Mouse (Mus musculus): ENCODE measurements at regions not wholly inside any gene's neighbourhood (a gene's known extent, or its start where the extent isn't known, plus 50 kb on each side); places are given as distances from the start of the nearest gene placed in this dataset.
A peak's percentile ranks its signal among the peaks of the same experiment; 100 is the strongest.

DNA sequence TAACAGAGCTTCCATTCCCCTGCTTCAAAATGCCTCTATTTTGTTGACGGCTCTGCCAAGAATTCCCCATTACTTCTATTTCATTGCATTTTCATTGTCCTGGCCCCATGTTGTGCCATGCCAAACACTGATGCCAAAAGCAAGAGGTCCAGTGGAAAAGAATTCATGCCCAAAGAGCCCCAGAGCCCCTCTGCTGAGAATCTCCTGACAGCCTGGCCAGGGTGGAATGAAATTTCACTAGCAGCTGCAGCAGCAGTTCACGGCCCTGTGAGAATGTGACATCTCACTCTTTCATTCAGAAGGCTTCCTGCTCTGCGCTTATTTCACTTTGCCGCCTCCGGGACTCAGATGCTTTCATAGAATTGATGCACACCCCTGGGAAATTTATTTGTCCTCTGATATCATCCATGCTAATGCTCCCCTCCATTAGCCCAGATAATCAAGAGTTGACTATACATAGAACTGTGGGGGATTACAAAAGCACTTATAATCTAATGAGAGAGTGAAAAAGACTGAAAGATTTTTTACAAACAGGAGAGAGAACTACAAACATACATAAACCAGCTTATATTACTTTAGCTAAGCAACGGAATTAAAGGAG lies 911.7 kb upstream of the Map3k7 start:
- Histone ChIP-seq H3K27me3 (replicated peaks) (no peaks in the 10 kb centered on the region), H3K27ac (no peak overlapping the region), H3K4me1 (replicated peaks) (no peaks in the 10 kb centered on the region), H3K4me3 (replicated peaks) (no peak overlapping the region), H3K9me3 (no peaks in the 10 kb centered on the region), H3K4me2 (replicated peaks) (no peak overlapping the region), H3K36me3 (no peaks in the 10 kb centered on the region), H3K9ac (no peak overlapping the region)
- ATAC-seq = no peak
- WGBS = 74% methylated on average over 6 of the region's 6 CpGs

DNA sequence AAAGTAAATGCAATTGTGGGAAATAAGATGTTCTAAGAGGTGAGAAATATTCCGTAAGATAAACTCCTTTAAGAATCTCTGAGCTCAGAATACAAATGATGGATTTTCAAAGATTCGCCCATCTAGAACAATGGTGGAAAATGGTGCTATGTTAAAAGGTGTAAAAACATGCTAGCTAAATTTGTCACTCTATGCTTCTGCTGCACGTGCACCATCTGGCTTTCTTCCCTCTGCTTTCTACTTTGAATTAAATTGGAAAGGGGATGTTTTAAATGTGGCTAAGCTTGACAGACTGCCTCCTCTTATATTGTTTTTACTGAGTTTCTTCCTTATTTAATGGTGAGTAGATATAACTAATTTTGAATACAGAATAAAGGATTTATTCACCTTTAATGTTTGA lies 887.7 kb upstream of the Map3k7 start:
- Histone ChIP-seq H3K27ac (no peak overlapping the region), H3K36me3 (no peaks in the 10 kb centered on the region), H3K4me2 (replicated peaks) (no peak overlapping the region), H3K4me3 (replicated peaks) (no peak overlapping the region), H3K9ac (no peak overlapping the region), H3K27me3 (replicated peaks) (no peaks in the 10 kb centered on the region), H3K4me1 (replicated peaks) (no peaks in the 10 kb centered on the region), H3K9me3 (no peaks in the 10 kb centered on the region)
- no peak for ATAC-seq
- 85% methylated on average over 3 of the region's 3 CpGs for WGBS

DNA sequence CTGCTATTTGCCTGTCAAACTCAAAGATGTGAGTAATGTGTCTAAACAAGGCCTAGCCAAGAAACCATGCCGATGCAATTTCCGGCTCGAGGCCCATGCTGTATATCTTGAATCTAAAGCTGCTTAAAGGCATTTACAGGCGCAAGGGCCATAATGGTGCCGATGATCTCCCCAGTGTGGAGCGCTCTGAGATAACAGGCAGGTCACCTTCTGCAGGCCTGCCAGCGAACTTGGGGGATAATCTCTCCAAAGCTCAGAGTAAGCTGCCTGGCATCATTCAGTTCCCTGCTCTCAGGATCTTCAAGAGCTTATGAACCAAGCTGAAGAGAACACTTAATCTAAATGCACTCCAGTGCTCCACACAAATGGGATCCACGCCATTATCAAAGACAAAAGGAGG lies 842.3 kb upstream of the Map3k7 start:
- Histone ChIP-seq H3K9ac (no peak overlapping the region), H3K4me3 (replicated peaks) (no peak overlapping the region), H3K4me2 (replicated peaks) (no peak overlapping the region), H3K9me3 (no peaks in the 10 kb centered on the region), H3K36me3 (no peaks in the 10 kb centered on the region), H3K27me3 (replicated peaks) (no peaks in the 10 kb centered on the region), H3K4me1 (replicated peaks) (no peaks in the 10 kb centered on the region), H3K27ac (no peak overlapping the region)
- ATAC-seq = no peak
- WGBS = 68% methylated on average over 8 of the region's 8 CpGs

DNA sequence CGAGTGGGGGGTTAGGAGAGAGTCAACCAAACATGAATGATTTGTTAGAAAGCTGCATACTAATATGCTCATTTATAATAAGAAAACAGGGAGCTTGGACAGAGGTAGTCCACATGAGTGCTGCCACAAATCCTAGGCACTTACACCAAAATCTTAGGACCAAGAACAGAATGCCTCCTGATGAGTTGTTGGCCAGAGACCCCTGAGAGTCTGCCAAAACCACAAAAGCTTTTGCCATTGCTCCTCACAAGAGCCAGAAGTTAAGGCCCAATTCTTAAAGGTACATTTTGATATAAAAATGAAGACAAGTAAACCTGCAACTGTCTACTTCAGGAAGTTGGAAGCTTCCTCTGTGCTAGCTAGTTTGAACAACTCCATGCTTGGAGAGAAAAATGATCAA lies 820.7 kb upstream of the Map3k7 start:
- 85% methylated on average over 1 of the region's 1 CpGs for WGBS
- no peak for ATAC-seq

DNA sequence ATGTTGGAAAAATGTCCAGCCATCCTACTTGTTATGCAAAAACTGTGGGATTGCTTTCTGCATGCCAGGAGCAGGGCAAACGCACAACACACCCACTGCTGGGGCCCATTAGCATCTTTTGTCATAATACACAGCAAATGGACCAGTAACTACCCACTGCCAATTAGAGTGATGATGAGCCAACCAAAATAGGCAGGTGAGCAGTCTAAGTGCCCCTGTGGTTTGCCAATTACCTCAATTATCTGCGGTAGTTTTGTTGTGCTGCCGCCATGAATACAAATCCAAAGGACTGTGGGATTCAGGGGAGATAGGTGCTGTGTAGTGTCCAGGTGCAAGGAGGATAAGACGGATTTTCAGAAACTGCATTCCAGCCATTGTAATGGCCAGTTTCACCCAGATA lies 796.5 kb upstream of the Map3k7 start:
- WGBS = 84% methylated on average over 4 of the region's 4 CpGs
- no peak overlapping the region for H3K4me3 ChIP-seq (replicated peaks)
- no peaks in the 10 kb centered on the region for H3K36me3 ChIP-seq
- H3K27me3 ChIP-seq (replicated peaks) = no peaks in the 10 kb centered on the region
- no peaks in the 10 kb centered on the region for H3K9me3 ChIP-seq
- no peak for ATAC-seq
- H3K4me1 ChIP-seq (replicated peaks) = no peaks in the 10 kb centered on the region
- H3K4me2 ChIP-seq (replicated peaks) = no peak overlapping the region
- no peak overlapping the region for H3K27ac ChIP-seq
- H3K9ac ChIP-seq = no peak overlapping the region

More for the DNA sequence above, 820.7 kb upstream of the Map3k7 start:
- Histone ChIP-seq H3K4me2 (replicated peaks) (no peak overlapping the region), H3K4me3 (replicated peaks) (no peak overlapping the region), H3K27ac (no peak overlapping the region), H3K9me3 (no peaks in the 10 kb centered on the region), H3K9ac (no peak overlapping the region), H3K36me3 (no peaks in the 10 kb centered on the region), H3K27me3 (replicated peaks) (no peaks in the 10 kb centered on the region), H3K4me1 (replicated peaks) (no peaks in the 10 kb centered on the region)

DNA sequence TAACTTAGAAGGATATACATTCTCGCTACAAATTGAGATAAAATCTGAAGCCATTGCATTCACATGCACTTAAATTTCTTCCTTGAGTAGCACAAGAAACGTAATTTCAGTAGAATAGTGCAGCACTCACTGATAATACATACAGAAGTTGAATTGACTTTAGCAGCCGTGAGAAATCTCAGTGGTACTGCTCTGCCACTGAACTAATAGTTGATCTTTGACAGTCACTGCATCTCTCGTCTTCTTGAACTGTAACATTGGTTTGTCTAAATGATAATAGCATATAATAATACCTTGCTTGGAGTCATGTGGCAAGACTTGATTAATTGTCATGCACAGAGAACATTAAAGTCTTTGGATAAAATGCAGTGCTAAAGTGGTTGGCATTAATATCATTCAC lies 795.5 kb upstream of the Map3k7 start:
- Histone ChIP-seq H3K4me1 (replicated peaks) (no peaks in the 10 kb centered on the region), H3K9ac (no peak overlapping the region), H3K27ac (no peak overlapping the region), H3K9me3 (no peaks in the 10 kb centered on the region), H3K27me3 (replicated peaks) (no peaks in the 10 kb centered on the region), H3K4me2 (replicated peaks) (no peak overlapping the region), H3K36me3 (no peaks in the 10 kb centered on the region), H3K4me3 (replicated peaks) (no peak overlapping the region)
- ATAC-seq = no peak
- WGBS = 85% methylated on average over 4 of the region's 4 CpGs

DNA sequence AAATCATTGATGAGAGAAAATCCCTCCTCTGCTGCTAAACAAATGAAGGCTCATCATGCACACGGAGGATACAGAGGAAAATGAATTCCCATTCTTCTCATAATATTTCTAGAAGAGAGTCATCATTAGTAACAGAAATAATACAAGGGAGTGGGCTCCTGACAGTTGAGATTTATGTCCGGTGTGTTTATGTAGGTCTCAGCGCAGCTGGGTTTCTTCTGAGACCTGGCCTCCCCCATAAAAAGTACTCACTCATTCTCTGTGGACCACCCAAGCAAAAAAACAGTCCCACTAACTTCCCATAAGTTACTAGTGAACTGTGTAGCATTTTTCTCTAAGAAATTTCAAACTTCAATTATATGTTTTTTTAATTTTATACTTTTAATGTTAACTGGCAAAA lies 792.7 kb upstream of the Map3k7 start:
- WGBS = 46% methylated on average over 3 of the region's 3 CpGs
- no peaks in the 10 kb centered on the region for H3K4me1 ChIP-seq (replicated peaks)
- no peaks in the 10 kb centered on the region for H3K27me3 ChIP-seq (replicated peaks)
- no peaks in the 10 kb centered on the region for H3K9me3 ChIP-seq
- no peak for ATAC-seq
- H3K36me3 ChIP-seq = no peaks in the 10 kb centered on the region
- H3K9ac ChIP-seq = no peak overlapping the region
- H3K4me2 ChIP-seq (replicated peaks) = no peak overlapping the region
- H3K4me3 ChIP-seq (replicated peaks) = no peak overlapping the region
- no peak overlapping the region for H3K27ac ChIP-seq

DNA sequence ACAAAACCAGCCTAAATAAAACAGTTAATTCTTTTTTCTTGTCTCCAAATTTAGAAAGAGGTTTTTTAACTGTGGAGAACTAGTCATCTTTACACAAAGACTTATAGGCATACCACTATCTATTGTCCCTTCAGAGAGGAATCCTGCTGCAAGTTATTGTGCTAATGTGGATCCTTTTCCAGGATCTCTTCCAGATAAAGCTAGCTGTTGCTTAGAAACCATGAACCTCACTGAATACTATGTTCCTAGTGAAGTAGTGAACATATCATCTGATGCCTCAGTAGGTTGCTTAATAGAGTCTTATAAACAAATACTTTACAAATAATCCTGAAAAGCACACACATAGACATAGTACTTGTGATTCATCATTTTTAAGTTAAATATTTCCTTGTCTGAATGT lies 766.0 kb upstream of the Map3k7 start:
- no peak overlapping the region for H3K27ac ChIP-seq
- ATAC-seq = no peak
- no peaks in the 10 kb centered on the region for H3K36me3 ChIP-seq
- no peak overlapping the region for H3K4me2 ChIP-seq (replicated peaks)
- no peak overlapping the region for H3K9ac ChIP-seq
- no peaks in the 10 kb centered on the region for H3K27me3 ChIP-seq (replicated peaks)
- H3K9me3 ChIP-seq = no peaks in the 10 kb centered on the region
- H3K4me3 ChIP-seq (replicated peaks) = no peak overlapping the region
- no peaks in the 10 kb centered on the region for H3K4me1 ChIP-seq (replicated peaks)

DNA sequence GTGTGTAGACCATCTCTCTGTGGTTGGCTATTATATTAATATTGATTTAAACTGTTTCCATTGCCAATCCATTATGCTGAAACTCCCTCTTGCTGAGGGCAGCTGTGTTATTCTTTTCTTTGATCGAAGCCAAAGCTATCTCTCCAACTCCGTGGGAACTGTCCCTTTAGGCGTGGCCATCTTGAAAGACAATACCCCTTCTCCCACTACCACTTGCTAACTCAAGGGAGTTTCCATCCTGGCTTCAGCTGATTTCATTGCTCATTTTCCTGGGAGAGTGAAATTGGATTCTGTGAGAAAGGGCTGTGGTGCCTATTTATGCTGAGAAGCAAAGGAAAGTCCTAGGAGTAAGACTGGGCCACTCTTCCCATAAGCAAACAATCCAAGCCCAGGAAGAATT lies 760.6 kb upstream of the Map3k7 start:
- Histone ChIP-seq H3K27me3 (replicated peaks) (no peaks in the 10 kb centered on the region), H3K9me3 (no peaks in the 10 kb centered on the region), H3K9ac (no peak overlapping the region), H3K27ac (no peak overlapping the region), H3K4me2 (replicated peaks) (no peak overlapping the region), H3K4me3 (replicated peaks) (no peak overlapping the region), H3K4me1 (replicated peaks) (no peaks in the 10 kb centered on the region), H3K36me3 (no peaks in the 10 kb centered on the region)
- no peak for ATAC-seq
- 74% methylated on average over 3 of the region's 3 CpGs for WGBS

DNA sequence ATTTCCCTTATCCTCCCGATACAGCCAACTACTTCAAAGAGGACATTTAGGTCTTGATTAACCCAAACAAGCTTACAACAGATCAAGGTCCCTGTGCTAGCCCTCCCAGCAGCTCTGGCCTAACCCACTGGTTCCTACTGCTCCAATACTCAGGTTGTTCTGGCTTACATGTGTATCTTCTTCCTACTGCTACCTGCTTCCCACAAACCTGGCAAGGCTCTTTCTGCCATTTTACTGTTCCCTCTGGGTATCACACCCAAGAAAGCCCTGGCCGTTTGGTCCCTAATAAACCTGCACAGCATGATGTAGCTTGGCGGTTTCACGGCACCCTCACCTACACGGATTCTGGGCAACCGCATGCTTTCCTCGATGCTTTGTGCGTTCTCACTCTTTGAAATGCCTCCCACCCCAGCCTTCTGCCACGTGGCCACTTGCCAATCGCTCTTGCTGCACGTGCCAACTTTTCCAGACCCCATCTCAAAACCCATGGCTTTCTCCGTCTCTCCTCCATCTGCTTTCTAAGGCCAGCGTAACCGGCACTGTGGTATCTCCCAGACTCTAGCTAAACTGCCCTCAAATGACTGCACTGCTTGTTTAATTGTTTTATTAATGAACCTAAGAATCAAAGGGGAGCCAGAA lies 758.4 kb upstream of the Map3k7 start:
- WGBS = 84% methylated on average over 14 of the region's 14 CpGs

DNA sequence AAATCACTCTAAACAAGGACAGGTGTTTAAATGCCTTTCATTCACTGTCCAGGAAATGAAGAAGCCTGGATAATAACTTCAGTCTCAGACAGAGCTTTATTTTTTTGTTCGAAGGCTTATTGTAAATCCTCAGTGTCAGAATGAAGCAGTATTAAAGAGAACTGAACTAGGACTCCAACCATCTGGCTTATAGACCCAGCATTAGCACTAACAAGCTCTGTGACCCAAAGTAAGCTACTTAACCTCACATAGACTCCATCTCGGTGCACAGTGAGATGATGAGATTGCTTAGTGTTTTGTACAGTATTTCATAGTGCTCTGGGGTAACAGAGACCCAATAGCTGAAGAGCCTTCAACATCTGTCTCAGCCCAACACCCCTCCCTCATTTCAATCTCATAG lies 738.2 kb upstream of the Map3k7 start:
- Histone ChIP-seq H3K9ac (no peak overlapping the region), H3K4me1 (replicated peaks) (no peaks in the 10 kb centered on the region), H3K36me3 (no peaks in the 10 kb centered on the region), H3K9me3 (no peaks in the 10 kb centered on the region), H3K27me3 (replicated peaks) (no peaks in the 10 kb centered on the region), H3K27ac (no peak overlapping the region), H3K4me3 (replicated peaks) (no peak overlapping the region), H3K4me2 (replicated peaks) (no peak overlapping the region)
- no peak for ATAC-seq
- WGBS = 79% methylated on average over 2 of the region's 2 CpGs

More for the DNA sequence above, 758.4 kb upstream of the Map3k7 start:
- no peaks in the 10 kb centered on the region for H3K9me3 ChIP-seq
- H3K4me1 ChIP-seq (replicated peaks) = no peaks in the 10 kb centered on the region
- H3K9ac ChIP-seq = no peak overlapping the region
- no peaks in the 10 kb centered on the region for H3K27me3 ChIP-seq (replicated peaks)
- H3K27ac ChIP-seq = no peak overlapping the region
- H3K4me2 ChIP-seq (replicated peaks) = no peak overlapping the region
- H3K36me3 ChIP-seq = no peaks in the 10 kb centered on the region
- no peak overlapping the region for H3K4me3 ChIP-seq (replicated peaks)
- ATAC-seq = no peak

DNA sequence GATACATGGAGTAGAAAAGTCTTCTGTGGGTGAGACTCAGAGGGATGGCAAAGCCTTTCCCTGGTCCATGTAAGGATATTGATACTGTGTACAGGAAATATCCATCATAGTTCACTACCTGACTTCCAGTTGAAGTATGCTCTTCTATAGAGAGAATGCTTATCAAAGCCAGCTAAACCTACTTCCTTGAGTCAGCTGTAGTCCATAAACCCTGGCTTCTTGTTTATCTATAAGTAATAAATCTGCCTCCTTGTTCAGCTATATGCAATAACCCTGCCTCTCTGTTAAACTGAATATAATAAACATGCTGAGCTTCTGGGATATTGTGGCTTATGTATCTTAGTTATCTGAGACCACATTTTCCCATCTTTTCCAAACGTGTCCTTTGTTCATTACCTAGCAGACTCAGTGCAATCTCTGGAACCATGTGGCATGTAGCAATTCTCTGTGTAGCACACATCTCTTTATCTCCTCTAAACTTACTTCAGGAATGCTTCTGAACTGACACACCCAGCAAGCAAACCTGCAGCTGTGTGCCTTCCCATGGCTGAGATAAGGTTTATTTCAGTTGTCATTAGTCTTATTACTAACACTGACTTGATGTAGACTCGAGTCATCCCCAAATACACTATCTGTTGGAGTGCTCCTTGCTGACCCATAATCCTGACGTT lies 694.9 kb upstream of the Map3k7 start:
- no peaks in the 10 kb centered on the region for H3K9me3 ChIP-seq
- ATAC-seq = peak; percentile 91
- no peak overlapping the region for H3K4me3 ChIP-seq (replicated peaks)
- H3K36me3 ChIP-seq = no peaks in the 10 kb centered on the region
- WGBS = 47% methylated on average over 3 of the region's 3 CpGs
- no peak overlapping the region for H3K4me2 ChIP-seq (replicated peaks)
- H3K27ac ChIP-seq = no peak overlapping the region
- no peaks in the 10 kb centered on the region for H3K27me3 ChIP-seq (replicated peaks)
- no peak overlapping the region for H3K9ac ChIP-seq
- no peaks in the 10 kb centered on the region for H3K4me1 ChIP-seq (replicated peaks)

DNA sequence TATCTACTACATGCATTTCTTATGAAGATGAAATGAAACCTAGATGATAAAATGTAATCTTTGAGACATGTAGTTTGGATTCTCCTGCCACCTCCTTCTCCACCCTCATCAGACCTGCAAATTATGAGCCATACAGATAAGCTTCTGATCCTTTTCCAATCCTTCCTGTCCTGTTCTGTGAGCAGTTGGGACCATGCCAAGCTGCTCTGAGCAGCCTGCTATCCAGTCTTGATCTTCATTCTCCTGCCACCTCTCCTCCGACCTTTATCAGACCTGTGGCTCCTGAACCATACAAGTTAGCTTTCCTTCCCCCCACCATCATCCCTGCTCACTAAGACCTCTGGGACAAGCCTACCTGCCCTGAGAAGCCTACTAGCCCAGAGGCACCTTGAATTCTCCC lies 689.8 kb upstream of the Map3k7 start:
- no peaks in the 10 kb centered on the region for H3K9me3 ChIP-seq
- H3K4me3 ChIP-seq (replicated peaks) = no peak overlapping the region
- H3K36me3 ChIP-seq = no peaks in the 10 kb centered on the region
- H3K9ac ChIP-seq = no peak overlapping the region
- H3K27ac ChIP-seq = no peak overlapping the region
- H3K4me2 ChIP-seq (replicated peaks) = no peak overlapping the region
- no peak for ATAC-seq
- H3K4me1 ChIP-seq (replicated peaks) = no peaks in the 10 kb centered on the region
- 79% methylated on average over 1 of the region's 1 CpGs for WGBS
- H3K27me3 ChIP-seq (replicated peaks) = no peaks in the 10 kb centered on the region

Measured in intestine, embryonic 15.5 days (tissue).